Mouse (Mus musculus): Measurements from ENCODE around the gene Aldh1l1. TPM values are rescaled to one million over a fixed set of nuclear protein-coding genes. Genes with fewer than 3 reads are reported as not detected.

The Aldh1l1 gene
- polyA plus RNA-seq, 2 experiments from 2014 or later, result 0.44 to 1.7 TPM

DNA sequence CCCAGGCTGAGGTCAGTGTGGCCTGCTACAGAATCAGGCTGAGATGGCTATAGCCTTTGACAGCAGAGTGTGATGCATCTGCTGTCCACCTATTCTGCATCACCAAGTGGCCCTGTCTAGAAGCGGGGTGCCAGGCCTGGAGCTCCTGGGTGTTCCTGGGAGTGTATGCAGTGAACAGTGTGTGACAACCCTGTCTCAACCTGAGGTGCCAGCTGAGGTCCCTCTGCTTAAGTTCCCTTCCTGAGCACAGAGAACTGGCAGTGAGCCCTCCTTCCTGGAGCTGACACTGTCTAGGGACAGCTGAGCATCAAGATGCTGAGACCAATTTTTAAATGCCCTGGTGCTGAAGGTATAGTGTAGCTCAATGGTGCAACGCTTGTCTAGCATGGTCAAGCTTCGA lies 13.5 kb upstream of the Aldh1l1 start:
- ATAC-seq, result no peak

DNA sequence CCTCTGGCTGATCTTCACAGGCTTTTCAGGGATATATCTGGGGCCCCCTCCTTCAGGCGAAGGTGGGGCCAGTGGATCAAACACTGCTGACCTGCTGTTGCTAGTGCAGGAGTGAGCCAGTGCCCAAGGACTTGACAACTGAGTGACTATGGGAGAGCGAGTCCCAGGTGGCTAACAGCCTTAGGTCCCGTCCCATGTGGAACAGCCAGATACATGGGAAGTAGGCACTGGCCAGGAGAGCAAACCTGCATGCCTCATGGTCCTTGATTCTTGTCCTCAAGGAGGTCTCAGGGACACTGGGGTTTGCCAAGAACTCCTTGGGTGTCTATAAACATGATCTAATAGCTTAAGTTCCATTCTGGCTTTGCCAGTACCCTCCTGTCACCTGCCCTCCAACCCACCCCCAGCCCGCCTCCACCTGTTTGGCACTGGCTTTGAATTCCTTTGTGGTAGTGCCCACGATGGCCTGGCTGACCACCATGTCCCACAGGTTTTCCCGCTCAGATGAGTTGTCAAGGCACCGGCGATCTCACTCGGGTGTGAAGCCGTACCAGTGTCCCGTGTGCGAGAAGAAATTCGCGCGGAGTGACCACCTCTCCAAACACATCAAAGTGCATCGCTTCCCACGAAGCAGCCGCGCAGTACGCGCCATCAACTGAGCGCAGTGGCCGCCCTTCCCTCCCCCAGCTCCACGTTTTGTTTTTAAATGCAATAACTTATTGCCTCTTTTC lies 12.4 kb upstream of the Aldh1l1 start:
- ATAC-seq, result no peak

GRCm38 (mm10) chr6:90474361-90474750 lies 11.9 kb upstream of the Aldh1l1 start:
- no peak for ATAC-seq

DNA sequence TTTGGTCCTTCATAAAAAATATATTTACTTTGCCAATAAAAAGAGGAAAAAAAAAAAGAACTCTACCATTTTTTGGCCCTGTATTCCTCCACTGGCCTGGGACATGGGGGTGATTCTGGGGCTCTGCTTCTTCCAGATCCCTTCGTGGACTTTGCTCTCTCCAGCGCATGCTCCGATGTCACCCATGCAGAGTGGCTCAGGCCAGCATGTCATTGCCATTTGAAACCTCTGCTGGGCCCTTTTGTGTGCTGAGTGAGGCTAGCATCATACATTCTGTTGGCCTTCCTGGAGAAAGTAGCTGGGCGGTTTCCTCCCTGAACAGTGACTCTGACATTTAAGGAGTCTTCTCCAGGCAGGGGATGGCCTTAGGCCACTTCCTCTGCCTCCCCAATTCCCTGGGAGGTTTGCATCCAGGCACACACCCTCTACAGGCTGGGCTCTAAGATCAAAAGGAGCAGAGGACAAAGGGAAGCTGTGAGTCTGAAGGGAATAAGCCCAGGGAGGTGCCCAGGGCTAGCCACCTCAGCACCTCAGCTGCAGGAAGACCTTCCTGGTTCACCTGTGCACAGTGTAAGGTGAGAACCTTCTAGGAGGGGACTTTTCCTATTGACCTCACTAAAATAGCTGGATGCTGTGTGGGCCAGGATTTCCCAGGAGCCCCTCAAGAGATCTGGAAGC lies 10.9 kb upstream of the Aldh1l1 start:
- no peak for ATAC-seq

DNA sequence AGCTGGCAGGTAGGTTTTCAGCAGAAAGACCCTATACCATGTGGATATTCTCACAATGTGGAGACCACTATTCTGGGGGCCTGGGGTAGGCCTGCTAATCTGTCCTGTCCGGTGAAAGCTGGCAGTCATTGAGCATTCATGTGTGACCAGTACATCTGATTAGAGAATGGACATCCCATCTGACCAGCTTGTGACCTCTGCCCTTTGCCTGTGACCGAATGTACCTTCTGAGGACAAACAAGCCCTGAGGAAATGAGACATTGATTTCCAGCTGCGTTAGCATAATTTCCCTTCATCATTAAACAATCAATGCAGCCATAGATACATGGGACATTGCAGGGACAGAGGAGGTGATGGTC lies 10.4 kb upstream of the Aldh1l1 start:
- no peak for ATAC-seq

DNA sequence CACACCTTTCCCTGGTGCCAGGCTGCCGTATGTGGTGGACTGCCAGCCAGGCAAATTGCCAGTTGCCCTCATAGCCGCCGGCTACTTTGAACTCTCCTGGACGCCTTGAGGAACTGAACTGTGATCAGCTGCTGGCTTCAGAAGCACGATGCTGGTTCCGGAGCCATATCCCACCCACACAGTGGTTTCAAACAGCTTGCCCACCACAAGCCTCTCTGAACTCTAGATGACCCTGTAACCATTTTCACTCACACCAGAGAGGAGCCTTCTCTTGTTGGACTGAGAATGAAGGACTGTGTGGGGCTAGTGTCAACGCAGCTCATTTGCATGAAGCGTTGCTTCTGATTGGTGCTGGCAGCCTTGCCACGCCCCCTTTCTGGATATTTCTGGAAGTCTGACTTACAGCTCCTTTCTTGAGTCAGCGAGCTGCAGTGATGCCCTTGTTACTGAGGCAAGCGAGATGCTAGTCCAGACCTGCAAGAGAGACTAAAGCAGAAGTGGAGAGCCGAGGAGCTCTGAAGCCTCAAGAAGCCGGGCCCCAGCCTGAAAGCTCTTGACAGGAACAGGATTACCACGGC lies 9.2 kb upstream of the Aldh1l1 start:
- ATAC-seq, result no peak

GRCm38 (mm10) chr6:90484249-90484648 lies 2.0 kb upstream of the Aldh1l1 start:
- no peak for ATAC-seq

- ATAC-seq, result no peak
Measured at GRCm38 (mm10) chr6:90484876-90485275, 1.4 kb upstream of the Aldh1l1 start.

DNA sequence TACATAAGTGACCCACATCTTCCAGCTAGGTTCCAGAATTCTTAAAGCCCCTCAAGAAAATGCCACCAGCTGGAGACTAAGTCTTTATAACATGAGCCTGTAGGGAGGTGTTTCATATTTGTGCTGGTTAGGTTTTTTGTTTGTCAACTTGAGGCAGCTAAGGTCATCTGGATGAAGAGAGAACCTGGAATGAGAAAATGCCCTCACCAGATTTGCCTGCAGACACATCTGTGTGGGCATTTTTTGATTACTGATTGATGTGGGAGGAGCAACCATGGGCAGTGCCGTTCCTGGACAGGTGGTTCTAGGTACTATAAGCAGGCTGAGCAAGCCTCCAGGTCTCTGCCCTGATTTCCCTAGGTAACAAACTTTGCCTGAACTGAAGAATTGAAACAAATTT lies 1.3 kb downstream of the Aldh1l1 start:
- ATAC-seq, result no peak

- no peak for ATAC-seq
Measured at GRCm38 (mm10) chr6:90489532-90489931, 3.3 kb downstream of the Aldh1l1 start.

DNA sequence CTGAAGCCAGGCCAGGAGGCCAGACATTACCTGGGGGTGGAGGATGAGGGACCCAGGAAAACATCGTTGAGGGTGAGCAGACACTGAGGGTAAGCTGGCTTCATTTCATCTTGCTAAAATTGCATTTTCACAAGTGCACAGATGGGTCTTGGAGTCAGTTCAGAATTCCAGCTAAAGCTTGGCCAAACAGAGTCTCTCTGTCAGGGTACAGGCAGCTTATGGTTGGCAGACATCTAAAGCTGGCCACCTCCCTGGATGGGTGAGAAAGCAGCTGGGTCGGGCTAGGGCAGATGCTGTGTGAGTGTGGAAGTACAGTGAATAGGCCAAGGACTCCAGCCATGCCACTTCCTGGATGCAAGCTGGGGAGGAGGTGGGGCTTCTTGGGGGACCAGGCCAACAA lies 4.7 kb downstream of the Aldh1l1 start:
- ATAC-seq, result no peak

DNA sequence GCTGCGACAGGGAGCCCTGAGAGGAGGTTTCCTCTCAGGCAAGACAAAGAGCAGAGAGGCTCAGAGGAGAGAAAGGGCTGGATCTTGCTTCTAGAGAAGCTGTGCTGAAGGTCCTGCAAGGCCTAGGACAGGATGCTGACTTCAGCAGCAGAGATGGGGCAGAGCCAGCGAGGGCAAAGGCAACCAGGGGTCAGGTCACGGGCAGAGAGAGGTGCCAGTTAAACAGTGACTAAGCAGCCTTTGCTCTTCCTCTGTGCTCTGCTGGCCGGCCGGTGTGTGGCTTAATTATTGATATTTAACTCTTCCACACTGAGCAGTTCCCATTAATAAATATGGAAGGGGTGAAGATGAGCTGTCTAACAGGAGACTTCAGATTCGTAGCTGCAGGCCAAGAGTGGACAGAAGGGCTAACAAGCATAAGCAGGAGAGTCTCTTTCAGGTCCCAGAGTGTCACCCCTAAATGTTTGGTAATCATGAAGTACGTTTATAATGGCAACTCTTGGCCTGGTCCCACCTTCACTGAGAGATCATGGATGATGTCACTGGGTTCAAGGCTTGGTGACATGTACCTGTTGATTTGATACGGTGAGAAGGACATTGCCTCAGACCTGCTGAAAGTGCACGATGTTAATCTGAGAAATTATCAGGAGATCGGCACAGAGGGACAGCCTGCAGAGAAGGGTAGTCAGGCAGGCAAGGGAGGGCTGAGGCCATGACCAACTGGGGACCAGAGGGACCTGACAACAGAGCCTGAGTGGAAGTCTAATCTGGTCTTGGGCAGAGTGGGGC lies 5.9 kb downstream of the Aldh1l1 start:
- no peak for ATAC-seq

- ATAC-seq, result no peak
Measured at GRCm38 (mm10) chr6:90494155-90494554, 7.9 kb downstream of the Aldh1l1 start.

- ATAC-seq, result no peak
Measured at GRCm38 (mm10) chr6:90494566-90494965, 8.3 kb downstream of the Aldh1l1 start.

DNA sequence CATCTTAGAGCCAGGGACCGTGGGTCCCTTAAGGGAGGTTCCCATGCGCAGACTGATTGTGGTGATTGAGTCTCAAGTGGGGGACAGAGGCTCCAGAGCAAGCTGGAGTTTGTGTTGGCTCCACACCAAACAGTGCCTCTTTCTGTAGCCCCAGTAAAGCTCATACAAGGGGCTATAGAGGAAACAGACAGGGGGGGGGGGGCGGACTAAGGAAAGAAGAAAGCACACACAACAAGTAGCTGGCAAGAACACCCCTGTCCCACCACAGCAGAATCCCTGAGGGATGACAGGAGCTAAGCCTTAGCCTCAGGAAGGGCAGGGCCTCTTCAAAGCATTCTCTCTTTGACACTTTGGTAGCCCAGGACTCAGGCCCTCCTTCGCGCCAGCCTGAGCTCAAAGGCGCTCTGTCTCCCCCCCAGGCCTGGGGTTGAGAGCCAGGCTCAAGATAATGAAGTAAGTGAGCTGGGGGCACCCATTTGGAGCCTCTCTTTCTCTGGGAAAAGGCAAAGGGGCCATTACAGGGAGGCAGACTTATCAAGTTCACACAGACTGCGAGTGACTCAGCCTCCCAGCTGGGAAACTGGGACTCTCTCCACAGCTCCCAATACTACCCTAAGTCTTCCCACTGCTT lies 9.2 kb downstream of the Aldh1l1 start:
- no peak for ATAC-seq

GRCm38 (mm10) chr6:90496217-90496616 lies 10.0 kb downstream of the Aldh1l1 start:
- ATAC-seq, result no peak

GRCm38 (mm10) chr6:90499509-90499908 lies 13.3 kb downstream of the Aldh1l1 start:
- ATAC-seq, result no peak

- no peak for ATAC-seq
Measured at GRCm38 (mm10) chr6:90501222-90501940, 15.2 kb downstream of the Aldh1l1 start.

DNA sequence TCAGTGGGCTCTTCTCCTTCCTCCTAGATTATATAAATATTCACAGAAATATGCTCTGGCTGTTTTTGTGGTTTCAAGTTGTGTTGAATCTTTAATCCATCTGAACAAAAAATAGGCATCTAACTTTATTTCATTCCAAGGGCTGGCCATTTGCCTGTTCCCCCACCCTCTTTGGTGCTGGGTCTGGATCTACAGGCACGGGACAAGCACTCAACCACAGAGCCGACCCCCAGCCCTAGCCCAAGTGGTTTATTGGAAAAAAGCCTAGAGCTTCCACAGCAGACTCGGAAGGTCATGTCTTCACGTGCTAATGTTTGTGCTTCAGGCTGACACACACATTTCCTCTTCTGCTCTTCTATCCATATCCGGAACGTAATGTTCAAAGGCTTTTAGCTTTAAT lies 19.7 kb downstream of the Aldh1l1 start:
- ATAC-seq, result no peak

- ATAC-seq, result no peak
Measured at GRCm38 (mm10) chr6:90506673-90507311, 20.6 kb downstream of the Aldh1l1 start.

DNA sequence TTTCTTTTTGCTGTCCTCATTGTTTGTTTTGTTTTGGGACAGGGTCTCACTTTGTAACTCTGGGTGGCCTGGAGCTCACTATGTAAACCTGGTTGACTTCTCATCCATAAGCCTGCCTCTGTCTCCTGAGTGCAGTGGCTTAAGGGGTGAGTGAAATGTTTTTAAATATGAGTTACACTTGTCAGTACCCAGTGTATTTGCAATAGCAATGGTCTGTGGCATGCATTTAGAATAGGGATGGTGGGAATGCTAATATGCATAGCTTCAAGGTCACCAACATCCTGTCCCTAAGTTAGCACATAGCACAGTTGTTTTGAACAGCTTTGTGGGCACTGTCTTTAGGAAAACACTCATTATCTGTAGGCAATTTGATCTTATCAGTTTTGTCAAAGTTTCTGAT lies 21.2 kb downstream of the Aldh1l1 start:
- no peak for ATAC-seq

- no peak for ATAC-seq
Measured at GRCm38 (mm10) chr6:90508197-90508624, 22.0 kb downstream of the Aldh1l1 start.
